Mouse (Mus musculus) frontal cortex, postnatal 14 days (tissue): ENCODE results near the gene Kctd17.
A peak's percentile ranks its signal among the peaks of the same experiment; 100 is the strongest.

Source experiments
- DNase-seq, 2 experiments: peaks; one replicate each; pipeline ENCODE4 v3.0.0; 2022; ENCODE audit warnings: low spot score in 2 of 2

Kctd17 gene

GRCm38 (mm10) chr15:78414157-78414556 lies 14.2 kb upstream of the Kctd17 start:
- DNase-seq, result no peak

- DNase-seq, result no peak
These were observed 11.4 kb upstream of the Kctd17 start for GRCm38 (mm10) chr15:78416937-78417336.

GRCm38 (mm10) chr15:78420395-78420794 lies 8.0 kb upstream of the Kctd17 start:
- no peak for DNase-seq

- DNase-seq, result peak in 1 of 2 experiments; percentile 76
These were observed 6.1 kb upstream of the Kctd17 start for GRCm38 (mm10) chr15:78422046-78422956.

GRCm38 (mm10) chr15:78424507-78424906 lies 3.9 kb upstream of the Kctd17 start:
- no peak for DNase-seq

GRCm38 (mm10) chr15:78425230-78425629 lies 3.1 kb upstream of the Kctd17 start:
- DNase-seq, result no peak

- no peak for DNase-seq
These were observed 735 bp downstream of the Kctd17 start for GRCm38 (mm10) chr15:78429139-78429459.

GRCm38 (mm10) chr15:78429871-78430622 lies 1.7 kb downstream of the Kctd17 start:
- DNase-seq, result no peak

- DNase-seq, result no peak
These were observed 2.5 kb downstream of the Kctd17 start for GRCm38 (mm10) chr15:78430874-78431273.

GRCm38 (mm10) chr15:78431541-78432121 lies 3.3 kb downstream of the Kctd17 start:
- DNase-seq, result no peak

GRCm38 (mm10) chr15:78434896-78435520 lies 6.6 kb downstream of the Kctd17 start:
- DNase-seq, result peak in 1 of 2 experiments; percentile 52

- DNase-seq, result no peak
These were observed 7.3 kb downstream of the Kctd17 start for GRCm38 (mm10) chr15:78435681-78436080.

GRCm38 (mm10) chr15:78436380-78437192 lies 8.2 kb downstream of the Kctd17 start:
- DNase-seq, result peak; percentile 76 to 78

GRCm38 (mm10) chr15:78437237-78438017 lies 9.1 kb downstream of the Kctd17 start:
- peak in 1 of 2 experiments; percentile 51 for DNase-seq

GRCm38 (mm10) chr15:78438018-78438394 lies 9.6 kb downstream of the Kctd17 start:
- DNase-seq, result no peak

GRCm38 (mm10) chr15:78438505-78438904 lies 10.1 kb downstream of the Kctd17 start:
- no peak for DNase-seq

- no peak for DNase-seq
These were observed 10.6 kb downstream of the Kctd17 start for GRCm38 (mm10) chr15:78438973-78439372.

- no peak for DNase-seq
These were observed 13.9 kb downstream of the Kctd17 start for GRCm38 (mm10) chr15:78442231-78442630.

GRCm38 (mm10) chr15:78443857-78444256 lies 15.5 kb downstream of the Kctd17 start:
- DNase-seq, result no peak

GRCm38 (mm10) chr15:78447121-78447520 lies 18.8 kb downstream of the Kctd17 start:
- DNase-seq, result no peak
